Comparison of ENCODE assay signal across 16 mouse cellular contexts in genomic region chr1:78609134-78609907, GRCm38 (mm10). TPM values are rescaled to one million over a fixed set of nuclear protein-coding genes. Genes with fewer than 3 reads are reported as not detected.
DNase-seq lines count a peak whose midpoint lies in the region; ATAC-seq and TF ChIP-seq lines count a peak whose summit lies in the region.
"Had no signal": no experiment of that assay in that cellular context is flagged by ENCODE, and none has a peak within 500 bp of the region (broad histone marks: within the 10 kb centered on the region; RNA-seq: fewer than 3 reads in every experiment).

No protein-coding gene starts in this region.

- no peak for TF ChIP-seq CTCF in ES-Bruce4 (IDR thresholded peaks at IDR 0.05; ENCODE audit: low read depth, low read length)
- no peak for TF ChIP-seq CTCF in intestine, postnatal 0 days (IDR thresholded peaks at IDR 0.05; ENCODE audit: low read depth)
- TF ChIP-seq CTCF in hindbrain, postnatal 0 days (IDR thresholded peaks at IDR 0.05; ENCODE audit: low read depth) = no peak

- no peak for DNase-seq in kidney, postnatal 36 days
- DNase-seq in embryonic facial prominence, embryonic 10.5 days (ENCODE audit: low spot score) = peak; percentile 39
- DNase-seq in hindbrain, postnatal 0 days (ENCODE audit: low spot score) = no peak
- DNase-seq: cerebellum, adult 9-10 months; gastrocnemius, postnatal 25 days; lung, postnatal 4 days; right cerebral cortex, postnatal 25 days; thymus, adult 18-20 months had no signal

- no peaks in the 10 kb centered on the region for H3K9me3 ChIP-seq in kidney, embryonic 14.5 days (ENCODE audit: control insufficient read depth, low read length)
- H3K9me3 ChIP-seq in ES-Bruce4 (replicated peaks; ENCODE audit: control insufficient read depth, insufficient read depth, low read length, poor library complexity, severe bottlenecking) = no peaks in the 10 kb centered on the region
- H3K9me3 ChIP-seq in embryonic facial prominence, embryonic 10.5 days = no peaks in the 10 kb centered on the region
- H3K9me3 ChIP-seq in intestine, postnatal 0 days (ENCODE audit: control insufficient read depth) = no peaks in the 10 kb centered on the region
- no peaks in the 10 kb centered on the region for H3K9me3 ChIP-seq in hindbrain, postnatal 0 days (ENCODE audit: low read length)
- H3K9me3 ChIP-seq: forebrain, embryonic 15.5 days; midbrain, embryonic 13.5 days had no signal

- no peak overlapping the region for H3K4me3 ChIP-seq in kidney, embryonic 14.5 days (ENCODE audit: low read length)
- H3K4me3 ChIP-seq in ES-Bruce4 (ENCODE audit: low read depth, low read length) = no peak overlapping the region
- H3K4me3 ChIP-seq in embryonic facial prominence, embryonic 10.5 days = no peak overlapping the region
- H3K4me3 ChIP-seq in intestine, postnatal 0 days (ENCODE audit: low read depth, low read length) = no peak overlapping the region
- H3K4me3 ChIP-seq in hindbrain, postnatal 0 days (ENCODE audit: low read length) = no peak overlapping the region
- H3K4me3 ChIP-seq: forebrain, embryonic 15.5 days; layer of hippocampus, adult 2 months; midbrain, embryonic 13.5 days had no signal

- no peak overlapping the region for H3K9ac ChIP-seq in kidney, embryonic 14.5 days (ENCODE audit: low read depth, low read length)
- H3K9ac ChIP-seq in ES-Bruce4 (ENCODE audit: low read depth, poor library complexity, severe bottlenecking) = no peak overlapping the region
- no peak overlapping the region for H3K9ac ChIP-seq in intestine, postnatal 0 days (ENCODE audit: low read depth, low read length)
- no peak overlapping the region for H3K9ac ChIP-seq in hindbrain, postnatal 0 days (replicated peaks; ENCODE audit: low read length)
- H3K9ac ChIP-seq: forebrain, embryonic 15.5 days; midbrain, embryonic 13.5 days had no signal

- no peak overlapping the region for H3K27ac ChIP-seq in kidney, embryonic 14.5 days (ENCODE audit: low read depth, low read length)
- 0 out of 2 replicates have a peak overlapping the region, but pooled peaks have one; percentile 15 for H3K27ac ChIP-seq in ES-Bruce4 (ENCODE audit: insufficient read depth, low read length)
- H3K27ac ChIP-seq in embryonic facial prominence, embryonic 10.5 days (replicated peaks) = peak overlapping the region; percentile 65
- H3K27ac ChIP-seq in intestine, postnatal 0 days (ENCODE audit: low read depth, low read length) = peak overlapping the region; percentile 50
- H3K27ac ChIP-seq in hindbrain, postnatal 0 days = no peak overlapping the region
- H3K27ac ChIP-seq: forebrain, embryonic 15.5 days; layer of hippocampus, adult 2 months; midbrain, embryonic 13.5 days had no signal

- no peak for TF ChIP-seq EP300 in ES-Bruce4 (IDR thresholded peaks at IDR 0.05; ENCODE audit: insufficient read depth, low read depth, low read length)

- no peak overlapping the region for H3K4me2 ChIP-seq in kidney, embryonic 14.5 days (replicated peaks; ENCODE audit: low read depth, low read length)
- peak overlapping the region; percentile 7; the same call in 1 of the 2 replicates for H3K4me2 ChIP-seq in intestine, postnatal 0 days (replicated peaks; ENCODE audit: low read depth)
- no peak overlapping the region for H3K4me2 ChIP-seq in hindbrain, postnatal 0 days (ENCODE audit: low read depth, low read length)
- H3K4me2 ChIP-seq: forebrain, embryonic 15.5 days; liver, embryonic 11.5 days; midbrain, embryonic 13.5 days had no signal

- 15% methylated on average over 12 of the region's 12 CpGs for WGBS in kidney, embryonic 14.5 days
- 26% methylated on average over 12 of the region's 12 CpGs for WGBS in embryonic facial prominence, embryonic 10.5 days
- WGBS in intestine, postnatal 0 days = 14% methylated on average over 12 of the region's 12 CpGs
- 48% methylated on average over 12 of the region's 12 CpGs for WGBS in hindbrain, postnatal 0 days

- peak; percentile 55; the same call in 1 of the 2 replicates for ATAC-seq in kidney, embryonic 14.5 days (ENCODE audit: low FRiP score, low TSS enrichment)
- 0 out of 2 replicates have a peak, but pooled peaks have one; percentile 28 for ATAC-seq in intestine, postnatal 0 days
- ATAC-seq in activated CD4-positive, CD25-positive, alpha-beta regulatory T cell, adult 4 months = no peak
- no peak for ATAC-seq in hindbrain, postnatal 0 days
- ATAC-seq: forebrain, embryonic 15.5 days; midbrain, embryonic 13.5 days had no signal

- TF ChIP-seq POLR2A in ES-Bruce4 (IDR thresholded peaks at IDR 0.05; ENCODE audit: insufficient read depth, low read length) = no peak

- H3K4me1 ChIP-seq in kidney, embryonic 14.5 days (ENCODE audit: control insufficient read depth, insufficient read depth, low read length) = no peaks in the 10 kb centered on the region; the same call in 1 of the 2 replicates
- H3K4me1 ChIP-seq in ES-Bruce4 (ENCODE audit: control insufficient read depth, insufficient read depth, low read length) = no peaks in the 10 kb centered on the region
- peaks cover 22% of the 10 kb centered on the region for H3K4me1 ChIP-seq in embryonic facial prominence, embryonic 10.5 days
- H3K4me1 ChIP-seq in intestine, postnatal 0 days (replicated peaks; ENCODE audit: control insufficient read depth, insufficient read depth, low read length) = 0 out of 2 replicates have a peak, but pooled peaks cover 4% of the 10 kb centered on the region
- no peaks in the 10 kb centered on the region for H3K4me1 ChIP-seq in hindbrain, postnatal 0 days (ENCODE audit: insufficient read depth, low read length)
- H3K4me1 ChIP-seq: forebrain, embryonic 15.5 days; midbrain, embryonic 13.5 days had no signal

- no peaks in the 10 kb centered on the region for H3K36me3 ChIP-seq in kidney, embryonic 14.5 days (ENCODE audit: control insufficient read depth, insufficient read depth, low read length)
- no peaks in the 10 kb centered on the region for H3K36me3 ChIP-seq in ES-Bruce4 (ENCODE audit: control insufficient read depth, insufficient read depth, low read length, poor library complexity, severe bottlenecking)
- no peaks in the 10 kb centered on the region for H3K36me3 ChIP-seq in embryonic facial prominence, embryonic 10.5 days (replicated peaks)
- no peaks in the 10 kb centered on the region for H3K36me3 ChIP-seq in intestine, postnatal 0 days (ENCODE audit: control insufficient read depth, insufficient read depth)
- H3K36me3 ChIP-seq in hindbrain, postnatal 0 days (ENCODE audit: insufficient read depth, low read length) = no peaks in the 10 kb centered on the region
- H3K36me3 ChIP-seq: forebrain, embryonic 15.5 days; midbrain, embryonic 13.5 days had no signal

- no peaks in the 10 kb centered on the region for H3K27me3 ChIP-seq in kidney, embryonic 14.5 days (ENCODE audit: control insufficient read depth, insufficient read depth, low read length)
- H3K27me3 ChIP-seq in ES-Bruce4 (ENCODE audit: control insufficient read depth, insufficient read depth, low read length, poor library complexity, severe bottlenecking) = no peaks in the 10 kb centered on the region; the same call in 1 of the 2 replicates
- no peaks in the 10 kb centered on the region for H3K27me3 ChIP-seq in embryonic facial prominence, embryonic 10.5 days (replicated peaks; ENCODE audit: low read depth, poor library complexity, severe bottlenecking)
- H3K27me3 ChIP-seq in intestine, postnatal 0 days (replicated peaks; ENCODE audit: control insufficient read depth, insufficient read depth, low read length) = no peaks in the 10 kb centered on the region
- no peaks in the 10 kb centered on the region for H3K27me3 ChIP-seq in hindbrain, postnatal 0 days (ENCODE audit: insufficient read depth, low read length)
- H3K27me3 ChIP-seq: forebrain, embryonic 15.5 days; midbrain, embryonic 13.5 days had no signal

RNA-seq across cellular contexts. Expression of gene Acsl3, which starts 48.3 kb away (rescaled TPM):
- 45.8 and 97.7 TPM in 2 replicates for polyA plus RNA-seq in kidney, embryonic 14.5 days (2014; fragmentation: Nextera tagmentation; extraction: Ambion mirVana)
- polyA plus RNA-seq in ES-Bruce4 (2011; ENCODE audit: insufficient read depth, insufficient read length, low read depth, missing spikeins) = 117 and 143 TPM in 2 replicates
- 83.9 and 84.3 TPM in 2 replicates for polyA plus RNA-seq in embryonic facial prominence, embryonic 10.5 days (2016; fragmentation: Nextera tagmentation; extraction: Ambion mirVana)
- polyA plus RNA-seq in intestine, postnatal 0 days (2015; fragmentation: Nextera tagmentation; extraction: Ambion mirVana) = 75.2 and 76.0 TPM in 2 replicates
- 1 to 10 TPM; 2.6 to 5.3 TPM for polyA plus RNA-seq in activated CD4-positive, CD25-positive, alpha-beta regulatory T cell, adult 4 months (2017; shearing (Covaris generic))
- total RNA-seq in hindbrain, postnatal 0 days (2014; rRNA removed) = 70.6 and 86.3 TPM in 2 replicates
- polyA plus RNA-seq in hindbrain, postnatal 0 days (2015; fragmentation: Nextera tagmentation; extraction: Ambion mirVana) = 79.2 and 88.9 TPM in 2 replicates

RNA-seq across cellular contexts. Expression of gene Utp14b, which starts 48.5 kb away (rescaled TPM):
- polyA plus RNA-seq in kidney, embryonic 14.5 days (2014; fragmentation: Nextera tagmentation; extraction: Ambion mirVana) = 3.0 and 7.6 TPM in 2 replicates
- 52.4 and 58.8 TPM in 2 replicates for polyA plus RNA-seq in ES-Bruce4 (2011; ENCODE audit: insufficient read depth, insufficient read length, low read depth, missing spikeins)
- 4.5 and 4.8 TPM in 2 replicates for polyA plus RNA-seq in embryonic facial prominence, embryonic 10.5 days (2016; fragmentation: Nextera tagmentation; extraction: Ambion mirVana)
- 5.1 and 5.5 TPM in 2 replicates for polyA plus RNA-seq in intestine, postnatal 0 days (2015; fragmentation: Nextera tagmentation; extraction: Ambion mirVana)
- polyA plus RNA-seq in activated CD4-positive, CD25-positive, alpha-beta regulatory T cell, adult 4 months (2017; shearing (Covaris generic)) = under 1 TPM; 0.68 to 0.70 TPM
- 6.2 and 6.5 TPM in 2 replicates for total RNA-seq in hindbrain, postnatal 0 days (2014; rRNA removed)
- polyA plus RNA-seq in hindbrain, postnatal 0 days (2015; fragmentation: Nextera tagmentation; extraction: Ambion mirVana) = 3.0 and 3.2 TPM in 2 replicates

Comparison
In these comparisons a context has a peak if more than half of its experiments do, and no peak if none do; other contexts are left out.
1. ATAC-seq: peak in kidney, embryonic 14.5 days (single experiment) and intestine, postnatal 0 days (single experiment); none in activated CD4-positive, CD25-positive, alpha-beta regulatory T cell, adult 4 months (single experiment) and hindbrain, postnatal 0 days (single experiment).
2. H3K27ac ChIP-seq: peak in ES-Bruce4 (single experiment), embryonic facial prominence, embryonic 10.5 days (single experiment) and intestine, postnatal 0 days (single experiment); none in kidney, embryonic 14.5 days (single experiment) and hindbrain, postnatal 0 days (single experiment).